Mouse (Mus musculus) megakaryocyte, embryonic 14.5 days (primary cell): ENCODE measurements around the gene Xntrpc. TPM values are rescaled to one million over a fixed set of nuclear protein-coding genes. Genes with fewer than 3 reads are reported as not detected.

Experiments used
- H3K27me3 ChIP-seq: replicated peaks from 2 replicates; pipeline ENCODE3; 2012; ENCODE audit warnings: inconsistent platforms
- H3K36me3 ChIP-seq: replicated peaks from 2 replicates; pipeline ENCODE3; 2012; ENCODE audit warnings: low read length, inconsistent platforms, mixed read lengths
- H3K4me1 ChIP-seq: 2 replicates; pipeline ENCODE4 v1.6.1; 2012; ENCODE audit warnings: inconsistent platforms
- H3K4me3 ChIP-seq: replicated peaks from 2 replicates; pipeline ENCODE3; 2012; ENCODE audit warnings: moderate library complexity, mild to moderate bottlenecking, inconsistent platforms
- H3K9me3 ChIP-seq: 2 replicates; pipeline ENCODE4 v1.6.1; 2012; ENCODE audit warnings: inconsistent platforms
- FLI1 ChIP-seq: IDR thresholded peaks from 2 replicates; pipeline ENCODE4 v1.6.1; 2012; ENCODE audit warnings: low read length, inconsistent platforms, mixed read lengths
- GATA1 ChIP-seq: IDR thresholded peaks from 3 replicates; pipeline ENCODE4 v1.6.1; 2012; ENCODE audit warnings: mixed read lengths, low read length, inconsistent platforms, borderline replicate concordance
- polyA plus RNA-seq: library from polyadenylated mRNA; stranded (reverse); fragments of >175 nt; gene quantifications from 2 replicates; pipeline ENCODE4 v1.2.3, GENCODE M21; 2012; ENCODE audit warnings: low replicate concordance; ENCODE audit not compliant: insufficient read depth

Gene Xntrpc
- polyA plus RNA-seq, 1 experiment: 0.51 TPM

GRCm38 (mm10) chr7:102102696-102103095 is 37.2 kb downstream of the Xntrpc start:
- H3K9me3 ChIP-seq: no peaks in the 10 kb centered on the region
- no peaks in the 10 kb centered on the region for H3K36me3 ChIP-seq
- peaks cover 79% of the 10 kb centered on the region for H3K27me3 ChIP-seq
- H3K4me3 ChIP-seq: no peak overlapping the region
- TF ChIP-seq FLI1 (no peak), GATA1 (no peak)
- H3K4me1 ChIP-seq: peaks cover 30% of the 10 kb centered on the region

- H3K36me3 ChIP-seq: no peaks in the 10 kb centered on the region
- no peaks in the 10 kb centered on the region for H3K9me3 ChIP-seq
- H3K4me1 ChIP-seq: peaks cover 36% of the 10 kb centered on the region
- no peak for TF ChIP-seq GATA1
- TF ChIP-seq FLI1: no peak
- no peak overlapping the region for H3K4me3 ChIP-seq
- H3K27me3 ChIP-seq: peaks cover 77% of the 10 kb centered on the region
These were observed 38.0 kb downstream of the Xntrpc start for GRCm38 (mm10) chr7:102103555-102103954.

GRCm38 (mm10) chr7:102104126-102104525 is 38.6 kb downstream of the Xntrpc start:
- Histone ChIP-seq H3K4me1 (peaks cover 35% of the 10 kb centered on the region), H3K36me3 (no peaks in the 10 kb centered on the region), H3K27me3 (peaks cover 74% of the 10 kb centered on the region), H3K9me3 (no peaks in the 10 kb centered on the region), H3K4me3 (no peak overlapping the region)
- TF ChIP-seq FLI1: no peak
- no peak for TF ChIP-seq GATA1

- Histone ChIP-seq H3K4me1 (peaks cover 37% of the 10 kb centered on the region), H3K4me3 (no peak overlapping the region), H3K36me3 (no peaks in the 10 kb centered on the region), H3K9me3 (no peaks in the 10 kb centered on the region), H3K27me3 (peaks cover 69% of the 10 kb centered on the region)
- TF ChIP-seq GATA1 (no peak), FLI1 (no peak)
These were observed 41.2 kb downstream of the Xntrpc start for GRCm38 (mm10) chr7:102106700-102107141.

GRCm38 (mm10) chr7:102108206-102108605 is 42.7 kb downstream of the Xntrpc start:
- TF ChIP-seq GATA1 (no peak), FLI1 (no peak)
- peaks cover 41% of the 10 kb centered on the region for H3K4me1 ChIP-seq
- no peaks in the 10 kb centered on the region for H3K9me3 ChIP-seq
- peaks cover 68% of the 10 kb centered on the region for H3K27me3 ChIP-seq
- no peaks in the 10 kb centered on the region for H3K36me3 ChIP-seq
- no peak overlapping the region for H3K4me3 ChIP-seq

GRCm38 (mm10) chr7:102109171-102109570 is 43.7 kb downstream of the Xntrpc start, which contains the start of gene Art5:
TSS of gene Art5 (minus strand) at chr7:102109489.
- Histone ChIP-seq H3K36me3 (no peaks in the 10 kb centered on the region), H3K4me3 (no peak within 1 kb of the TSS), H3K4me1 (peaks cover 47% of the 10 kb centered on the region), H3K27me3 (peaks cover 70% of the 10 kb centered on the region), H3K9me3 (no peaks in the 10 kb centered on the region)
- TF ChIP-seq GATA1 (no peak), FLI1 (no peak)

- Histone ChIP-seq H3K4me1 (peaks cover 48% of the 10 kb centered on the region), H3K36me3 (no peaks in the 10 kb centered on the region), H3K9me3 (no peaks in the 10 kb centered on the region), H3K27me3 (peaks cover 65% of the 10 kb centered on the region), H3K4me3 (no peak overlapping the region)
- no peak for TF ChIP-seq GATA1
These were observed 44.2 kb downstream of the Xntrpc start for GRCm38 (mm10) chr7:102109746-102110145.

GRCm38 (mm10) chr7:102113151-102113729 is 47.7 kb downstream of the Xntrpc start:
- H3K4me1 ChIP-seq: peaks cover 46% of the 10 kb centered on the region
- H3K36me3 ChIP-seq: peaks cover 3% of the 10 kb centered on the region
- peak overlapping the region; percentile 51 for H3K4me3 ChIP-seq
- H3K27me3 ChIP-seq: peaks cover 47% of the 10 kb centered on the region
- H3K9me3 ChIP-seq: no peaks in the 10 kb centered on the region
- TF ChIP-seq FLI1 (no peak), GATA1 (no peak)

- Histone ChIP-seq H3K4me3 (peak within 1 kb of the TSS; percentile 38), H3K4me1 (peaks cover 22% of the 10 kb centered on the region), H3K36me3 (peaks cover 37% of the 10 kb centered on the region), H3K9me3 (no peaks in the 10 kb centered on the region), H3K27me3 (peaks cover 23% of the 10 kb centered on the region)
- TF ChIP-seq FLI1 (no peak), GATA1 (no peak)
These were observed 51.2 kb downstream of the Xntrpc start, which contains the start of gene Chrna10 for GRCm38 (mm10) chr7:102116579-102117331. TSS of gene Chrna10 (minus strand) at chr7:102116828.

GRCm38 (mm10) chr7:102117382-102117781 is 51.9 kb downstream of the Xntrpc start:
- no peak for TF ChIP-seq GATA1
- no peak for TF ChIP-seq FLI1
- H3K4me3 ChIP-seq: peak overlapping the region; percentile 38
- H3K27me3 ChIP-seq: peaks cover 17% of the 10 kb centered on the region
- H3K4me1 ChIP-seq: peaks cover 22% of the 10 kb centered on the region
- peaks cover 44% of the 10 kb centered on the region for H3K36me3 ChIP-seq
- H3K9me3 ChIP-seq: no peaks in the 10 kb centered on the region
